Mouse (Mus musculus) lung, adult 2 months (tissue): ENCODE results near the gene Sbno1.

Experiments
- CTCF ChIP-seq: fragments of 200-500 bp; IDR thresholded peaks from 2 replicates; pipeline ENCODE4 v1.5.1; 2011; ENCODE audit warnings: mild to moderate bottlenecking, low read length, control low read depth; ENCODE audit not compliant: insufficient read depth
- POLR2A ChIP-seq: fragments of 200-500 bp; IDR thresholded peaks from 2 replicates; pipeline ENCODE4 v1.6.1; 2011; ENCODE audit warnings: low read depth, mild to moderate bottlenecking, control low read depth, low read length, borderline replicate concordance; ENCODE audit errors: extremely low read depth

DNA sequence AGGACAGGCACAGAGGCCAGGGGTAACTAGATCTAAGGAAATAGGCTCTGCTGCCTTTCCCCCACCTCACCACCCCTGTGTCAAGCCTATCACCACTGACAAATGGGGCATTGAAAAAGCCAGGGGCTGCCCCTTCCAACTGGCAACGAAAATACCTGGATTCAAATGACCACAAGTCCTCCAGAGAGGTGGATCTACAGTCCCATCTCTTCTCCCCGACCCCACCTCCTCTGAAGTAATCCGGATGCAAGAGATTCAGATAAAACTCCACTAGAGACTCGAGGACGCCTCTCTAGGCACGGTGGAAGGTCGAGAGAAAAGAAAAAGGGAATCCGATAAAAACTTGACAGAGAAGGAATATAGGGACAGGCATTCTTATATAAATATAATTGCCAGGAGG is 99.0 kb downstream of the Sbno1 start:
- TF ChIP-seq CTCF (no peak), POLR2A (no peak)
